Mouse (Mus musculus): ENCODE results near the gene Gm47841.

The Gm47841 gene

GRCm38 (mm10) chr15:101042613-101043012 lies 4.6 kb downstream of the Gm47841 start:
- DNase-seq (ENCODE audit: low spot score) = peak; percentile 86

GRCm38 (mm10) chr15:101041966-101042365 lies 5.2 kb downstream of the Gm47841 start:
- no peak for DNase-seq (ENCODE audit: low spot score)

- DNase-seq (ENCODE audit: low spot score) = no peak
Observed at GRCm38 (mm10) chr15:101039651-101040050, 7.5 kb downstream of the Gm47841 start.

- no peak for DNase-seq (ENCODE audit: low spot score)
Observed at GRCm38 (mm10) chr15:101028960-101029359, 18.2 kb downstream of the Gm47841 start.

- DNase-seq (ENCODE audit: low spot score) = no peak
Observed at GRCm38 (mm10) chr15:101011352-101011751, 35.8 kb downstream of the Gm47841 start.

GRCm38 (mm10) chr15:101008386-101009010 lies 38.7 kb downstream of the Gm47841 start:
- no peak for DNase-seq (ENCODE audit: low spot score)

- no peak for DNase-seq (ENCODE audit: low spot score)
Observed at GRCm38 (mm10) chr15:101007236-101007635, 40.0 kb downstream of the Gm47841 start.

- DNase-seq (ENCODE audit: low spot score) = peak; percentile 82
Observed at GRCm38 (mm10) chr15:101006251-101007040, 40.8 kb downstream of the Gm47841 start.

GRCm38 (mm10) chr15:101005717-101006116 lies 41.5 kb downstream of the Gm47841 start:
- DNase-seq (ENCODE audit: low spot score) = no peak

GRCm38 (mm10) chr15:101004538-101004937 lies 42.7 kb downstream of the Gm47841 start:
- no peak for DNase-seq (ENCODE audit: low spot score)

GRCm38 (mm10) chr15:101002466-101002865 lies 44.7 kb downstream of the Gm47841 start:
- no peak for DNase-seq (ENCODE audit: low spot score)

GRCm38 (mm10) chr15:101001685-101002084 lies 45.5 kb downstream of the Gm47841 start:
- DNase-seq (ENCODE audit: low spot score) = no peak

GRCm38 (mm10) chr15:100997090-100997489 lies 50.1 kb downstream of the Gm47841 start:
- peak; percentile 74 for DNase-seq (ENCODE audit: low spot score)

Data from embryo, embryonic 10.5 days (tissue).